Mouse (Mus musculus) adrenal gland (tissue): Measurements from ENCODE around the gene Slc26a11.

ENCODE experiments used
- intact Hi-C: fragments of 180-260 bp; cut with DNase I; formaldehyde crosslinking; loops from one replicate; pipeline ENCODE4 v1.15.1; 2025
- long read RNA-seq, 2 experiments: library from polyadenylated mRNA; unstranded; transcript quantifications; one replicate each; pipeline ENCODE4 v2.0.0; 2020; ENCODE audit warnings: borderline replicate concordance in 1 of 2; ENCODE audit not compliant: insufficient replicate concordance in 1 of 2

Gene Slc26a11
- long read RNA-seq, experiment 1, partial matches to known transcripts: 4 of 10 reads
- long read RNA-seq, experiment 1, other reads (novel, unspliced or antisense): 2 of 10 reads
- long read RNA-seq, experiment 2, partial matches to known transcripts: 3 of 7 reads
- long read RNA-seq, experiment 2, other reads (novel, unspliced or antisense): 0 of 7 reads

- intact Hi-C loops: loop anchor here (5.0 kb wide), 1 partner anchor 37 kb away; the partner anchor contains the start of gene Rnf213
These were observed at the start of gene Slc26a11, which contains the start of gene Sgsh for GRCm38 (mm10) chr11:119355443-119356385. Gene Slc26a11 (plus strand): TSS chr11:119355557. Gene Sgsh (minus strand): TSS chr11:119355536.

- intact Hi-C loops: loop anchor here (5.0 kb wide), 1 partner anchor 55 kb away; no protein-coding TSS in a partner anchor
These were observed 48.3 kb upstream of the Slc26a11 start for GRCm38 (mm10) chr11:119306762-119307657.

GRCm38 (mm10) chr11:119307658-119307867 lies 47.8 kb upstream of the Slc26a11 start, which contains the start of gene Card14:
Gene Card14 (plus strand): TSS chr11:119307768.
- intact Hi-C loops: loop anchor here (5.0 kb wide), 1 partner anchor 55 kb away; no protein-coding TSS in a partner anchor

- intact Hi-C loops: loop anchor here (5.0 kb wide), 1 partner anchor 54 kb away; no protein-coding TSS in a partner anchor
These were observed 47.4 kb upstream of the Slc26a11 start for GRCm38 (mm10) chr11:119307916-119308315.

GRCm38 (mm10) chr11:119310621-119311020 lies 44.7 kb upstream of the Slc26a11 start:
- intact Hi-C loops: no loop called here

GRCm38 (mm10) chr11:119314252-119314936 lies 41.0 kb upstream of the Slc26a11 start:
- intact Hi-C loops: no loop called here

GRCm38 (mm10) chr11:119316720-119317119 lies 38.6 kb upstream of the Slc26a11 start:
- intact Hi-C loops: no loop called here

GRCm38 (mm10) chr11:119322521-119322920 lies 32.8 kb upstream of the Slc26a11 start:
- intact Hi-C loops: no loop called here

- intact Hi-C loops: no loop called here
These were observed 30.3 kb upstream of the Slc26a11 start for GRCm38 (mm10) chr11:119325068-119325467.

GRCm38 (mm10) chr11:119330592-119330991 lies 24.8 kb upstream of the Slc26a11 start:
- intact Hi-C loops: no loop called here

- intact Hi-C loops: no loop called here
These were observed 23.4 kb upstream of the Slc26a11 start for GRCm38 (mm10) chr11:119331970-119332369.

GRCm38 (mm10) chr11:119338271-119339059 lies 16.9 kb upstream of the Slc26a11 start:
- intact Hi-C loops: loop anchor here (2.0 kb wide), 1 partner anchor 24 kb away; no protein-coding TSS in a partner anchor

- intact Hi-C loops: loop anchor here (2.0 kb wide), 1 partner anchor 24 kb away; no protein-coding TSS in a partner anchor
These were observed 16.2 kb upstream of the Slc26a11 start for GRCm38 (mm10) chr11:119339179-119339578.

- intact Hi-C loops: loop anchor here (2.0 kb wide), 1 partner anchor 23 kb away; no protein-coding TSS in a partner anchor
These were observed 15.7 kb upstream of the Slc26a11 start for GRCm38 (mm10) chr11:119339637-119340036.

GRCm38 (mm10) chr11:119344178-119344577 lies 11.2 kb upstream of the Slc26a11 start:
- intact Hi-C loops: no loop called here

- intact Hi-C loops: no loop called here
These were observed 10.5 kb upstream of the Slc26a11 start for GRCm38 (mm10) chr11:119344865-119345264.

GRCm38 (mm10) chr11:119347125-119347524 lies 8.2 kb upstream of the Slc26a11 start:
- intact Hi-C loops: no loop called here

- intact Hi-C loops: no loop called here
These were observed 3.2 kb upstream of the Slc26a11 start for GRCm38 (mm10) chr11:119352113-119352512.

GRCm38 (mm10) chr11:119353946-119354345 lies 1.4 kb upstream of the Slc26a11 start:
- intact Hi-C loops: no loop called here
